Mouse (Mus musculus): ENCODE results near the gene Nol3. TPM values are rescaled to one million over a fixed set of nuclear protein-coding genes. Genes with fewer than 3 reads are reported as not detected.

Gene Nol3
- total RNA-seq, 1 experiment from 2014 or later, result 4.4 TPM

GRCm38 (mm10) chr8:105263244-105263912 is 12.6 kb upstream of the Nol3 start:
- DNase-seq, result no peak

DNA sequence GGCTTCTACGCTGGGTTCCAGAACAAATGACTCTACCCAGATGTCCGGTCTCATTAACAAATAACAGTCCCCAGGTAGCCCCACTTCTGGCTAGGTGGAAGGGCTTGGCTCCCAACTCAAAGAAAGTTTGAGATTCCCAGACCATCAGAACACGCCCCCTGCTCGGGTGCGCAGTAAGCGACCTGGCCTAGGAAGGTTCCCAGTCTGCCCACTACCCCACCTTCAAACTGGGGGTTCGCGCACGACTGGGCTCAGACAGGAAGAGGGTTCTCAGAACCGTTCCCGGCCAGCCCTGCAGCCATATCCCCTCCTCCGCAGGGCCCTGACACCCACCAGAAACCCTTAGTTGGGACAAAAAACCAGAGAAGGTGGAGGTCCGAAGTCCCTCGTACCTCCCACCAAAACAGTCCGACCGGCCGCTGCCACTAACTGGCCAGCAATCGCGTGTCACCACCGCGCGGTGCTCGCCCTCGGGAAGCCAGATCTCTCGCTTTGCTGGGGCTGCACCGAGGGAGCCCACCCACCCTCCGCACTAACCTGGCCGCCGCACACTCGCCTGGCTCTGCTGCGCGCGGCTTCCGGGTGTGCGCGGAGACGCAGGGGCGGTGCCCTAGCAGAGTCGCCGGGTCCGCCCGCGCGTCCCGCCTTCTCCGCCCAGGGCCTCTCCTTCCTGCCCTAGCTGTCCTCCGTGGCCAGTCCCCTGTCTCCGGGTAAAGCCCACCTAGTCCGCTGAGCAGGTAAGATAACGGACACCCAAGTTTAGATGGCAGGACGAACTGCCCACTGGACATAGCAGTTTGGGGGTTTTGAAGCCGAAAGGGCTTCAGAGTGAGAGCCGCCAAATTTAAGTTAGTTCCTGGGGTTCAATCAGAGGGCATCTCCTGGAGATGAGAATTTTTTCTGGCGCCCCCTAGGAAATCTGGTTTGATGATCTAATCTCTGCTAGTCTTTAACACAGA is 11.6 kb upstream of the Nol3 start, which contains the start of the genes Tradd and Fbxl8:
TSS of gene Tradd (minus strand) at position 586 of the 959 bp plus-strand sequence.
TSS of gene Fbxl8 (plus strand) at position 625 of the 959 bp plus-strand sequence.
- DNase-seq, result peak; percentile 85

DNA sequence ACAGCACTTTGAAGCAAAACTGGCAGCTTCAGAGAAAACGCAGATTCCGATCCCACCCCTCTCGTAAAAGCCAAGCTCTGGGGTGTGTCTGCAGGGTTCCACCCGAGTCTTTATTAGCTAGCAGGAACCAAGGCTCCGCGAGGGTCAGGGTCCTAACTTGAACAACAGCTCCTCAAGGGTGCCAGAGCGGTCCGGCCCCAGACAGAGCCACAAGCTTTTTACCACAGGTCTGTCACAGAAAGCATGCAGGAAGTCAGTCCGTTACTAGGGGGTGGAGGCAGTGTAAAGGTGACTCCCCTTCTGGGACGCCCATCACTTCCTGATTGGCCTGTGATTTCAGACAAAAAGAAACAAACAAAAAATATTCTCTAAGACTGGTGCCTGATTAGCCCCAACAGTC is 10.8 kb upstream of the Nol3 start:
- DNase-seq, result no peak

DNA sequence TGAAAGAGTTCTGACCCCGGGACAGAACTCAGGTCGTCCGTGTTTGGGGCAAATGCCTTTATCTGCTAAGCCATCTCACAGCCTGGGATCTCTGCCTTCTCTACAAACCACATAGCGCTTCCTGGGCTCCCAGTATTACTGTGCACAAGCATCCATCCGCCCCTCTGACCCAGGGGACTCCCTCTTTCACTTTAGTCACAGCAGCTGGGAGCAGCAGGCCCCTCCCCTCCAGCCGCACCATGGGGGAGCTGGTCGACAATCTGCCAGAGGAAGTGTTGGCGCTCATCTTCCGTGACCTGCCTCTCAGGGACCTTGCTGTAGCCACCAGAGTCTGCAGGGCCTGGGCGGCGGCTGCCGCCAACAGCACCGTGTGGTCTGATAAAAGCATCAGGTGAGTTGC is 9.2 kb upstream of the Nol3 start:
- no peak for DNase-seq

- DNase-seq, result no peak
These were observed 7.4 kb upstream of the Nol3 start for GRCm38 (mm10) chr8:105268342-105269074.

DNA sequence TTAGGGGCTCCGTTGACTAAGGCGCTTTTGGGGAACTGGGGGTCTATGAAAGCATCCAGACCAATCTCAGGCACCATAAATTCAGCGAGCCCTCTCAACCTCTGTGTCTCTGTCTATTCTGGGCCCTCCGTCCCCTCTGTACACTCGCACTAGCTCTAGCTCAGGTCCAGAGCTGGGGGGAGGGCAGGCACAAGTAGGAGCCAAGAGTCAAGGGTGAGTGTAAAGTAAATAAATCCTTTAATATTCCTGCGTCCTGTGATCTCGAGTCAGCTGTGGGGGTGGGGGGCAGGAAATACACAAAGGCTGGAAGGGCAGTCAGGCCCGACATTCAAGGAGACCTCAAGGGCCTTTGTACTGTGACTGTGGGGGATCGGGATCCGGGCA is 6.9 kb upstream of the Nol3 start:
- no peak for DNase-seq

DNA sequence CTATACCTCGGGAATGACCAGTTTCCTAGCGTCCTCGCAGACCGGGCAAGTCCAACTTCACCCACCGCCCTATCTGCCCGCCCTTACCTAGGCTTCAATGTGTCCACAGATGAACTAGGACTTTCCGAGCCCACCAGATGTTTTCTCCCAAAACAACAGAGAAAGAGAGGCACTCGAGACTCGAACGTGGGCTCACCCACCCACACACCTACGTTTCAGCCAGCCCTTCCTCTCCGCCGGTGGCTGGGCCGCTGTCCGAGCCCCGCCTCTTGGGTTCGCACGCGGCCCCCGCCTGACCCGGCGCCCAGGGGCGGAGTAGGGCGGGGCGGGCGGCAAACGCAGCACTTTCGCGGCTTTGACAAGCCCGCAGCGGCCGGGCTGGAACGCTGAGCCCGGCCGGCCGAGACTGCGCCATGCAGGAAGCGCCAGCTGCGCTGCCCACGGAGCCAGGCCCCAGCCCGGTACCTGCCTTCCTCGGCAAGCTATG is 6.4 kb upstream of the Nol3 start, which contains the start of gene Hsf4:
TSS of gene Hsf4 (plus strand) at position 341 of the 487 bp plus-strand sequence.
- DNase-seq, result peak; percentile 76

DNA sequence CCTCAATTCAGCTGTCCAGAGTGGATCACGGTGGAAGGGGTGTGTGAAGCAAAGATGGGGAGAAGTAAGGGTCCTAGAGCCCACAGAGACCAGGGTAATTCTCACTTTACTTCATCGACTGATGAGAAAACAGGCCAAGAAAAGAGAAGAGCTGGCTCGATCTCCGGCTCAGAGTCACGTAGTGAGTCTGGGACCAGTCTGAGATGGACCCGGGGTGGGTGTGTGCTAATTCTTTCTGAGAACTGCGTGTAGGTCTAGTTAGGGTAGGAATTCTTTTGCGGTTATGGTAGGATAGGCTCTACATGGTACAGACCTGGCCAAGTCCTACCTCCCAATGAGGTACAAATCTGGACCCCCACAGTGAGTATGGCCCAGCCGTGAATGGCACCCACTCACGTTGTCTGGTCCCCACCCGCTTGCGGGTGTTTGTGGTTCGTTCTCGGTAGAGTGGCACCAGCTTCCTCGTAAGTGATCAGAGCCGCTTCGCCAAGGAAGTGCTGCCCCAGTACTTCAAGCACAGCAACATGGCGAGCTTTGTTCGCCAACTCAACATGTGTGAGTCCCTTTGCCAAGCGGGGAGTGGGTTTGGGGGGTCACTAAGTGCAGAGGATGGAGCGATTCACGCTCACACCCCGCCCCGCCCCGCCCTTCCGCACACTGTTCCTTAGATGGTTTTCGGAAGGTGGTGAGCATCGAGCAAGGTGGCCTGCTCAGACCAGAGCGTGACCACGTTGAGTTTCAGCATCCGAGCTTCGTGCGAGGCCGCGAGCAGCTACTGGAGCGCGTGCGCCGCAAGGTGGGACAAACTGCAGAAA is 5.6 kb upstream of the Nol3 start:
- no peak for DNase-seq

DNA sequence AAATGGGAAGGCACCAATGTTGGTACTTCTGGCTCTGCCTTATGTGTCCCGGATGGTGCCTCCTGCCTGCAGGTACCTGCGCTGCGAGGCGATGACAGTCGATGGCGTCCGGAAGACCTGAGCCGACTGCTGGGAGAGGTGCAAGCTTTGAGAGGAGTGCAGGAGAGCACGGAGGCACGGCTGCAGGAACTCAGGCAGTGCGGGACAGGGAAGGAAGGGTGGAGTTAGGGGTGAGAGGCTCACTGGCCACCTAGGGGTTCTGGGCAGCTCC is 5.1 kb upstream of the Nol3 start:
- DNase-seq, result no peak

DNA sequence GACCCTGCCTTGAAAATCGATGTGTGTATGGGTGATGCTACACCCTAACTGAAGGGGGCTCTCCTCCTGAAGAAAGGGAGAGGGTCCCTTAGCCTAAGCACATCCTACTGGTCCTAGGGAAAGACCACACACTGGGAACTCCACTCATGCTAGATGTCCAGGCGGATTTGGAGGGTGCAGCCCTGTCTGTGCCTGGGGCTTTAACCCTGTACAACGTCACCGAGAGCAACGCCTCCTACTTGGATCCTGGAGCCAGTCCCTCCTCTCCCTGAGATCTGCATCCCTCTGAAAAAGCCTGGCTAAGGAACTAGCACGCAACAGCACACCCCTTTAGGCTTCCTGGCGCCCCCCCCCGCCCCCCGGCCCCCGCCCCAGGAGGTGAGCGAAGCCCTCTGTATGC is 553 bp upstream of the Nol3 start:
- DNase-seq, result no peak

GRCm38 (mm10) chr8:105276292-105277120 is 566 bp downstream of the Nol3 start:
- peak; percentile 66 for DNase-seq

GRCm38 (mm10) chr8:105278911-105279334 is 3.0 kb downstream of the Nol3 start:
- peak; percentile 91 for DNase-seq

GRCm38 (mm10) chr8:105280567-105280966 is 4.6 kb downstream of the Nol3 start:
- no peak for DNase-seq

DNA sequence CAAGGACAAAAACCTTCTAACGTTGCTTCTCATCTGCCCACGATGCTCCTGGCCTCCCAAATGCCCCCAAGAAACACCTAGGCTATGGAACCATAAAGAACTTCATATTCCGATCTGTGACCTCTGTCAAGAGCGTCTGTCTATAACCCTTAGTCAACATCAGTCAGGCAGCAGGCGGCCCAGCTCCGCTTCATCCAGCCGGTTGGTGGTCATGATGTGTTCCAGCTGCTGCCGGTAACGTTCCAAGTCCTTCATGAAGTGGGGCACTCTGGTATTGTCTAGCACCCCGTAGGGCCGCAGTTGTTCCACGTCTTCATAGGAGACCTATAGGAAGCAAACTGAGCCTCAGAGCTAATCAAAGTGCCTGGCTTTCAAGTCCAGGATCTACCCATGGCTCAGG is 5.9 kb downstream of the Nol3 start:
- no peak for DNase-seq

DNA sequence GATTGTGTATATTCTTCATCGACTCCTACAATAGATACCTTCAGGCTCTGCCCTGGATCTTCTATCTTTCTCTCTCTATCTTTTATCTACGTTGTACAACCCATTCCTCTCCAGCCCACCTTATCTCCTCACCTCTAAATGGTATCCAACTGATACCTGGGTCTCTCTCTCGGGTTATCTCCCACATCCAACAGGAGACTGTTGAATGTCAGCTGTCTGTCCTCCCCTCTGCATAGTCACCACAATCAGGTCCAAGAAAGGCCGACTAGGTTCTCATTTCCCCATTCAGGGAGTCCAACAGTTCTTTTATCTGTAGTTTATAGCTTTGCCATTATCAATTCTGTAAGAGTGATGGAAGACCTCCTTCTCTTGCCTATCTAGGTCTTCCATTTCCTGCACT is 6.3 kb downstream of the Nol3 start:
- DNase-seq, result no peak

GRCm38 (mm10) chr8:105283074-105283473 is 7.1 kb downstream of the Nol3 start:
- peak; percentile 79 for DNase-seq

- DNase-seq, result no peak
These were observed 9.6 kb downstream of the Nol3 start for GRCm38 (mm10) chr8:105285514-105285913.

GRCm38 (mm10) chr8:105286907-105287306 is 11.0 kb downstream of the Nol3 start:
- no peak for DNase-seq

- DNase-seq, result no peak
These were observed 12.3 kb downstream of the Nol3 start for GRCm38 (mm10) chr8:105288231-105288630.

DNA sequence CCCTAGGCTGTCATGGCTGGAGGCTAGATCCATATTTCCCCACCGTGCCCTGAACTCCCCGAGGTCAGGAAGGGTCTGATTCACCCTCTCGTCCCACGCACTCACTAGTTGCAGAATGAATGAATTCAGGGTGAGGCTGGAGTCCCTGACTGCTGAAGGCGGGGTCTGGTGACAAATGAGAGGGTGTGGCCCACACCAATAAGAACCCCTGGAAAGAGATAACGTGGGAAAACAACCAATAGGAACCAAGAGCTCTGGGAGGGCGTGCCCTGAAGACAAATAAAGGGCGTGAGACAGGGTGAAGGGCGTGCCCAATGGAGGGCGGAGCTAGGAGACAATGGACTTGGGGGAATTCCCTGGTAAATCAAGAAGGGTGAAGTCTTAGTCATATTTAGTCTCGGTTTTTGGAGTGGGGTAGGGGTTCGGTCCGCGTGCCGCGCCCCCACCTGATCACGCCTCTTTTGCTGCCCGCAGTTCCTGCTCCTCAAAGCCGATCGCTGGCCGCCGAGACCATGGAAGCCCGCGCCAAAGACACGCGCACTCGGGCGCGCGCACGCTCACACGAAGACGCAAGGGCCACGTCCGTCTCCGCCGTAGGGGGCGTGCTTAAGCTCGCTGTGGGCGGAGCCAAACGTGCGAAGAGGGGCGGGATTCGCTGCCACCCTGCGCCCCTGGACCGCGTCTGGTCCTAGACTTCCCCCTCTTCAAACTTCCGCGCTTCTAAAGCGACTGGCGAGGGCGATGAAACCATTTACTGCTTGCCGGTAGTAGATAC is 13.2 kb downstream of the Nol3 start:
- peak; percentile 92 for DNase-seq
